Mouse (Mus musculus): ENCODE measurements around the gene Ndufb2. TPM values are rescaled to one million over a fixed set of nuclear protein-coding genes. Genes with fewer than 3 reads are reported as not detected.

Gene Ndufb2
- polyA plus RNA-seq, 1 experiment from 2014 or later: 563 TPM

DNA sequence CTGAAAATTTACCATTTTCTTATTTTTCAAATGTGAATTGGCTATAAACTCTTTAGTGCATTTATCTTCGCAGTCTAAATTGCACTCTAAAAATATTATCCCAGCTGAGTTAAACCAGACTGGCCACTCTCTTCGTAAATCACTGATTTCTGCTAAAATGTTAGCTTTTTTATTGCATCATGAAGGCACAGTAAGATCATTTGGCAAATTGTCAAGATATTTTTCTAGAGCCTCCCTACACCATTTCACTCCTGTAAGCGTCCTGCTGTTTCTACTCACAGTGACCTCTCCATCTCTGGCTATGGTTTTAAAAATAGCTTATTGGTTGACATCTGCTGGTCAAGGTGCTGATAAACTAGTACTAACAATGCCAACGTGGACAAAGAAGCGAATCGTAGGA is 13.7 kb downstream of the Ndufb2 start:
- Histone ChIP-seq H3K27ac (ENCODE audit: low read depth, low read length) (no peak overlapping the region), H3K27me3 (replicated peaks; ENCODE audit: control insufficient read depth, insufficient read depth, low read length) (no peaks in the 10 kb centered on the region), H3K4me1 (ENCODE audit: control insufficient read depth, insufficient read depth, low read depth, low read length) (no peaks in the 10 kb centered on the region), H3K9ac (ENCODE audit: low read depth, low read length) (no peak overlapping the region), H3K9me3 (ENCODE audit: control insufficient read depth, low read length) (no peaks in the 10 kb centered on the region), H3K4me2 (ENCODE audit: low read length) (no peak overlapping the region), H3K36me3 (ENCODE audit: control insufficient read depth, insufficient read depth, low read length) (peaks cover 4% of the 10 kb centered on the region; the same call in 1 of the 2 replicates), H3K4me3 (ENCODE audit: low read length) (no peak overlapping the region)
- no peak for ATAC-seq
- WGBS: 85% methylated on average over 6 of the region's 6 CpGs

DNA sequence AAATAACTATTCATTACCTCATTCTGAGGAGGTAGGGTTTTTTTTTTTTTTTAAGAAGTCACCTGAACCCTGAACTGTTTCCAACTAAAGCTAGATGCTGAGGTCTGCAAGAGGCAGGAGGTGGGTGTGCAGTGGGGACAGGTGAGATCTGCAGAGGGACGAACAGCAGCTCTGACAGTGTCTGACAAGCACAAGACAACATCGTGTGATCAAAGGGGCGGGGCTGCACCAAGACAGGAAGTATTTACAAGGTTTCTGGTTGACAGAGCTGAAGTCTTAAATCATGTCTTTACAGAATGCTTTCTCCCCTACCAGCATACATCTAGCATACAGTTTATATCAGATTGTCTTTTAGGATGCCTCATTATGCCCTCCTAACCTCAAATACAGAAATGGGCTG is 14.5 kb downstream of the Ndufb2 start:
- 77% methylated on average over 3 of the region's 3 CpGs for WGBS
- H3K27me3 ChIP-seq (replicated peaks; ENCODE audit: control insufficient read depth, insufficient read depth, low read length): no peaks in the 10 kb centered on the region
- H3K9ac ChIP-seq (ENCODE audit: low read depth, low read length): no peak overlapping the region
- no peak overlapping the region for H3K27ac ChIP-seq (ENCODE audit: low read depth, low read length)
- no peaks in the 10 kb centered on the region for H3K4me1 ChIP-seq (ENCODE audit: control insufficient read depth, insufficient read depth, low read depth, low read length)
- no peaks in the 10 kb centered on the region for H3K9me3 ChIP-seq (ENCODE audit: control insufficient read depth, low read length)
- H3K4me3 ChIP-seq (ENCODE audit: low read length): no peak overlapping the region
- H3K4me2 ChIP-seq (ENCODE audit: low read length): no peak overlapping the region
- peaks cover 4% of the 10 kb centered on the region; the same call in 1 of the 2 replicates for H3K36me3 ChIP-seq (ENCODE audit: control insufficient read depth, insufficient read depth, low read length)
- ATAC-seq: no peak

DNA sequence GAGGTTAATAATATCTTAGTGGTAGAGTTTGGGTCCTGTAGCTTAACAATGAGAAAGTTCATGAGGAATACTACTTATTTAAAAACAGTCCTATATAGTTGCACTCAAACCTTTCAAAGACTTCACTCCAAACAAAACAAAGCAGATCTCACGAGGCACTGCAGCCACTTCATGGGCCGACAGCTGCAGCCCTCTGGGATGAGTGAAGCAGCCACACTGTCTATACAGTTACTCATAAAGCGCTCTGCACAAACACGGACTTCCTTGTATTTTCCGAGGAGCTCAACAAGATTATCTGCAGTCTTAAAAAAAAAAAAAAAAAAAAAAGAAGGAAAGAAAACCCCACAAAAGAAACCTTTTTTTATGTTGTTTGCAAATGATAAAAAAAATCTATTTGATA is 15.0 kb downstream of the Ndufb2 start:
- Histone ChIP-seq H3K4me3 (ENCODE audit: low read length) (no peak overlapping the region), H3K27ac (ENCODE audit: low read depth, low read length) (no peak overlapping the region), H3K36me3 (ENCODE audit: control insufficient read depth, insufficient read depth, low read length) (peaks cover 4% of the 10 kb centered on the region; the same call in 1 of the 2 replicates), H3K9ac (ENCODE audit: low read depth, low read length) (no peak overlapping the region), H3K4me2 (ENCODE audit: low read length) (no peak overlapping the region), H3K9me3 (ENCODE audit: control insufficient read depth, low read length) (no peaks in the 10 kb centered on the region), H3K27me3 (replicated peaks; ENCODE audit: control insufficient read depth, insufficient read depth, low read length) (no peaks in the 10 kb centered on the region), H3K4me1 (ENCODE audit: control insufficient read depth, insufficient read depth, low read depth, low read length) (no peaks in the 10 kb centered on the region)
- no peak for ATAC-seq
- WGBS: 73% methylated on average over 5 of the region's 5 CpGs

DNA sequence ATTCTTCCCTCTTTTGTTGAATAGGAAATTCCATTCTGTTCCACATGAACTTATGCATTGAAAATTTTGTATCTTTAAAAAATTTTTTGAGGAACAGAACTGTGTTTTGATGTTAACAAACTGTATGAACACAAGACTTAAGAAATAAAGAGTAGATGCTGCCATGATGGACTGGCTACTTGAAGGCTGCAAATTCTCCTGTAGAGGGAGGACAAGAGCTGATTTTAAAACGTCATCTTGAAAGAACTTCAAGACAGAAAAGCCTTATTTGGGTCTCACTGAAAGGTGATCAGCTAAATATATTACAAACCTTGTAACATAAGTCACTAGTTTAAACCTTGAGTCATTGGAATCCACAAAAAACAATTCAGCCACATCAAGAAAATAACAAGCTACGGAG is 17.8 kb downstream of the Ndufb2 start:
- ATAC-seq: no peak
- H3K9me3 ChIP-seq (ENCODE audit: control insufficient read depth, low read length): no peaks in the 10 kb centered on the region
- H3K4me3 ChIP-seq (ENCODE audit: low read length): no peak overlapping the region
- no peak overlapping the region for H3K9ac ChIP-seq (ENCODE audit: low read depth, low read length)
- no peak overlapping the region for H3K4me2 ChIP-seq (ENCODE audit: low read length)
- no peak overlapping the region for H3K27ac ChIP-seq (ENCODE audit: low read depth, low read length)
- WGBS: 68% methylated on average over 2 of the region's 2 CpGs
- no peaks in the 10 kb centered on the region for H3K4me1 ChIP-seq (ENCODE audit: control insufficient read depth, insufficient read depth, low read depth, low read length)
- H3K36me3 ChIP-seq (ENCODE audit: control insufficient read depth, insufficient read depth, low read length): peaks cover 4% of the 10 kb centered on the region; the same call in 1 of the 2 replicates
- H3K27me3 ChIP-seq (replicated peaks; ENCODE audit: control insufficient read depth, insufficient read depth, low read length): no peaks in the 10 kb centered on the region

DNA sequence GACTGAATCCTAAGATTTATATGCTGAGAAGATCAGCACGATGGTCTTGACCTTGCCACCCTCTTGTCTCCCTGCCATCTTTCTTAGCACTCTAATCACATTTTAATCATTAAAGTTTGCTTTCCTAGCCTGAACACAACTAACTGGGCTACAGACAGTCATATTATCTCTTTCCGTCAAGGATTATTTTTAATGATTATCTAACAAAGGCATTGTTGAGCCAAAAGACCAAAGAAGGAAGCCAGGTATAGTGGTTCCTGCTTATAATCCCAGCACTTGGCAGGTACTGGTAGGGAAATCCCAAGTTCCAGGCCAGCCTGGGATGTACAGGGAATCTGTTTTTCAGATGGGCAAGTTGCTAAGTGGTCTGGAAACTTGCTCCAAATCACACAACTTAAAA is 18.9 kb downstream of the Ndufb2 start:
- 90% methylated on average over 2 of the region's 2 CpGs for WGBS
- Histone ChIP-seq H3K27me3 (replicated peaks; ENCODE audit: control insufficient read depth, insufficient read depth, low read length) (no peaks in the 10 kb centered on the region), H3K27ac (ENCODE audit: low read depth, low read length) (no peak overlapping the region), H3K9ac (ENCODE audit: low read depth, low read length) (no peak overlapping the region), H3K4me1 (ENCODE audit: control insufficient read depth, insufficient read depth, low read depth, low read length) (no peaks in the 10 kb centered on the region), H3K9me3 (ENCODE audit: control insufficient read depth, low read length) (no peaks in the 10 kb centered on the region), H3K36me3 (ENCODE audit: control insufficient read depth, insufficient read depth, low read length) (peaks cover 6% of the 10 kb centered on the region), H3K4me3 (ENCODE audit: low read length) (no peak overlapping the region), H3K4me2 (ENCODE audit: low read length) (no peak overlapping the region)
- ATAC-seq: no peak

Other genes starting within 250 kb of the Ndufb2 start
- gene Slc37a3, start 214.9 kb upstream of the Ndufb2 start, polyA plus RNA-seq (2015; fragmentation: Nextera tagmentation; extraction: Ambion mirVana): 57.9 and 60.1 TPM in 2 replicates
- 0.13 and 0.35 TPM in 2 replicates for gene Rab19, start 211.4 kb upstream of the Ndufb2 start, polyA plus RNA-seq (2015; fragmentation: Nextera tagmentation; extraction: Ambion mirVana)
- gene Mkrn1, start 172.1 kb upstream of the Ndufb2 start, polyA plus RNA-seq (2015; fragmentation: Nextera tagmentation; extraction: Ambion mirVana): 237 and 243 TPM in 2 replicates
- gene Dennd2a, start 34.7 kb upstream of the Ndufb2 start, polyA plus RNA-seq (2015; fragmentation: Nextera tagmentation; extraction: Ambion mirVana): 12.8 and 17.6 TPM in 2 replicates
- 42.6 and 47.9 TPM in 2 replicates for gene Adck2, start 18.7 kb upstream of the Ndufb2 start, polyA plus RNA-seq (2015; fragmentation: Nextera tagmentation; extraction: Ambion mirVana)
- 1.6 and 1.9 TPM in 2 replicates for gene Gm42420, start 6.8 kb upstream of the Ndufb2 start, polyA plus RNA-seq (2015; fragmentation: Nextera tagmentation; extraction: Ambion mirVana)
- gene Braf, start 132.9 kb downstream of the Ndufb2 start, polyA plus RNA-seq (2015; fragmentation: Nextera tagmentation; extraction: Ambion mirVana): 20.7 and 23.9 TPM in 2 replicates
- 156 and 166 TPM in 2 replicates for gene Mrps33, start 218.4 kb downstream of the Ndufb2 start, polyA plus RNA-seq (2015; fragmentation: Nextera tagmentation; extraction: Ambion mirVana)

Data from hindbrain, embryonic 16.5 days (tissue).